ENCODE assay signal across 8 mouse cellular contexts in the genomic region with DNA sequence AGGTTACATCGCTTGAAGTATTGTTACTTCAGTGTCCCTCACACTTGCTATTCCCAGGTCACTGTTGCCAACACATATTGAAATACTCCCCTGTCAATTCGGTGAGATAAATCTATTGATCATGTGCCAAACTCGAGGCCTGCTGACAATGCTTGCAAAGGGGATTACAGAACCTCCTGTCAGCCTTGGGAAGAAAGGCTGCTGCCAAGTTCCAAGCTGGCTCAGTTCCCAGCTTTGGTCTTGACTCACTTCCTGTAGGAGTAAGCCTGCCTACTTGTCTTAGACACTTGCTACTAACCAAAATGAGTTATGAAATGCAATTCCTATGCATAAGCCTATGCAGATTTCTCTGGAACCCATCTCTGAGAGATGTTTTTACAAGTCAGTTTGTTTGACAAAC. TPM values are rescaled to one million over a fixed set of nuclear protein-coding genes. Genes with fewer than 3 reads are reported as not detected.
DNase-seq lines count a peak whose midpoint lies in the region; ATAC-seq lines count a peak whose summit lies in the region.

No protein-coding gene starts in this region.

- DNase-seq in hindbrain, embryonic 10.5 days (ENCODE audit: low spot score): no peak
- DNase-seq in adrenal gland, postnatal 36 days: peak; percentile 87 to 92
- peak; percentile 64 to 74 for DNase-seq in frontal cortex, postnatal 10 days (ENCODE audit: low spot score in 2 of 2)
- peak; percentile 85 for DNase-seq in heart, postnatal 4 days
- DNase-seq in left cerebral cortex, adult 8-10 months (ENCODE audit: low spot score in 2 of 2): peak; percentile 23 to 81
- DNase-seq in c-Kit-positive CD71-positive TER-119-positive erythroid progenitor cells, embryonic 14.5 days (ENCODE audit: low spot score): no peak

- H3K9me3 ChIP-seq in hindbrain, embryonic 13.5 days: no peaks in the 10 kb centered on the region
- H3K9me3 ChIP-seq in hindbrain, embryonic 10.5 days: no peaks in the 10 kb centered on the region
- no peaks in the 10 kb centered on the region for H3K9me3 ChIP-seq in neural tube, embryonic 15.5 days (replicated peaks)

- 0 out of 2 replicates have a peak, but pooled peaks have one; percentile 22 for ATAC-seq in hindbrain, embryonic 13.5 days (ENCODE audit: low FRiP score)
- ATAC-seq in neural tube, embryonic 15.5 days (ENCODE audit: low FRiP score): no peak

- H3K4me3 ChIP-seq in hindbrain, embryonic 13.5 days: no peak overlapping the region
- H3K4me3 ChIP-seq in hindbrain, embryonic 10.5 days: no peak overlapping the region
- H3K4me3 ChIP-seq in neural tube, embryonic 15.5 days (replicated peaks): no peak overlapping the region

- H3K4me2 ChIP-seq in hindbrain, embryonic 13.5 days: no peak overlapping the region
- H3K4me2 ChIP-seq in neural tube, embryonic 15.5 days: no peak overlapping the region

- H3K27ac ChIP-seq in hindbrain, embryonic 13.5 days: peak overlapping the region; percentile 9; the same call in 1 of the 2 replicates
- H3K27ac ChIP-seq in hindbrain, embryonic 10.5 days: no peak overlapping the region
- H3K27ac ChIP-seq in neural tube, embryonic 15.5 days (replicated peaks): 0 out of 2 replicates have a peak overlapping the region, but pooled peaks have one; percentile 6

- peaks cover 34% of the 10 kb centered on the region for H3K4me1 ChIP-seq in hindbrain, embryonic 13.5 days (replicated peaks)
- H3K4me1 ChIP-seq in hindbrain, embryonic 10.5 days (replicated peaks): peaks cover 23% of the 10 kb centered on the region
- peaks cover 28% of the 10 kb centered on the region for H3K4me1 ChIP-seq in neural tube, embryonic 15.5 days

- WGBS in hindbrain, embryonic 13.5 days: 34% methylated on average over 3 of the region's 3 CpGs
- WGBS in hindbrain, embryonic 10.5 days: 54% methylated on average over 3 of the region's 3 CpGs
- WGBS in neural tube, embryonic 15.5 days: 40% methylated on average over 3 of the region's 3 CpGs

- H3K36me3 ChIP-seq in hindbrain, embryonic 13.5 days: no peaks in the 10 kb centered on the region
- H3K36me3 ChIP-seq in hindbrain, embryonic 10.5 days: no peaks in the 10 kb centered on the region
- no peaks in the 10 kb centered on the region for H3K36me3 ChIP-seq in neural tube, embryonic 15.5 days

- peaks cover 41% of the 10 kb centered on the region for H3K27me3 ChIP-seq in hindbrain, embryonic 13.5 days
- peaks cover 39% of the 10 kb centered on the region for H3K27me3 ChIP-seq in hindbrain, embryonic 10.5 days (ENCODE audit: insufficient read depth, poor library complexity, severe bottlenecking)
- H3K27me3 ChIP-seq in neural tube, embryonic 15.5 days (replicated peaks): peaks cover 26% of the 10 kb centered on the region

- no peak overlapping the region for H3K9ac ChIP-seq in hindbrain, embryonic 13.5 days
- no peak overlapping the region for H3K9ac ChIP-seq in neural tube, embryonic 15.5 days (replicated peaks)

RNA-seq across cellular contexts. Expression of a gene that starts 4.2 kb away (rescaled TPM):
- 0.12 and 0.17 TPM in 2 replicates for polyA plus RNA-seq in hindbrain, embryonic 13.5 days (2015; fragmentation: Nextera tagmentation; extraction: Ambion mirVana)
- polyA plus RNA-seq in hindbrain, embryonic 10.5 days (2016; fragmentation: Nextera tagmentation; extraction: Ambion mirVana): 0.10 TPM in 1 of 2 replicates, not detected in the other
- total RNA-seq in adrenal gland, postnatal 36 days (2021): under 1 TPM; 0.23 to 0.50 TPM
- total RNA-seq in heart, postnatal 4 days (2021): not detected
- under 1 TPM; 0.46 to 0.62 (median 0.55) TPM for total RNA-seq in left cerebral cortex, adult 8-10 months (2022)
- polyA plus RNA-seq in neural tube, embryonic 15.5 days (2015; fragmentation: Nextera tagmentation; extraction: Ambion mirVana): 0.19 and 0.47 TPM in 2 replicates

Comparison
In these comparisons a context has a peak if more than half of its experiments do, and no peak if none do; other contexts are left out.
1. DNase-seq: peak in adrenal gland, postnatal 36 days (2 of 2), frontal cortex, postnatal 10 days (2 of 2), heart, postnatal 4 days (single experiment) and left cerebral cortex, adult 8-10 months (2 of 2); none in hindbrain, embryonic 10.5 days (single experiment) and c-Kit-positive CD71-positive TER-119-positive erythroid progenitor cells, embryonic 14.5 days (single experiment).